Mouse (Mus musculus) limb, embryonic 14.5 days (tissue): ENCODE results near the gene Atp8b4. TPM values are rescaled to one million over a fixed set of nuclear protein-coding genes. Genes with fewer than 3 reads are reported as not detected.

Source experiments
- ATAC-seq: fragments of 200-750 bp; cut with Nextera tagmentation; 2 replicates; pipeline ENCODE4 v1.8.0; 2017; ENCODE audit warnings: low read depth, moderate number of reproducible peaks, moderate TSS enrichment; ENCODE audit not compliant: low FRiP score
- DNase-seq: peaks from one replicate; pipeline ENCODE4 v3.0.0-alpha.2; 2015; ENCODE audit warnings: low spot score
- H3K27ac ChIP-seq: fragments of 300-500 bp; sonication (generic); replicated peaks from 2 replicates; pipeline ENCODE4 v1.5.1; 2014; ENCODE audit warnings: low read depth, mild to moderate bottlenecking, low read length, moderate library complexity, mixed read lengths
- H3K27me3 ChIP-seq: fragments of 300-500 bp; sonication (generic); 2 replicates; pipeline ENCODE4 v1.6.1; 2014; ENCODE audit warnings: low read length, mixed read lengths; ENCODE audit not compliant: control insufficient read depth, insufficient read depth
- H3K36me3 ChIP-seq: fragments of 300-500 bp; sonication (generic); 2 replicates; pipeline ENCODE4 v1.6.1; 2014; ENCODE audit warnings: mild to moderate bottlenecking, low read length, moderate library complexity, mixed read lengths; ENCODE audit not compliant: control insufficient read depth, insufficient read depth
- H3K4me1 ChIP-seq: fragments of 300-500 bp; sonication (generic); 2 replicates; pipeline ENCODE4 v1.6.1; 2014; ENCODE audit warnings: antibody characterized with exemption, low read length, mixed read lengths; ENCODE audit not compliant: control insufficient read depth, insufficient read depth
- H3K4me2 ChIP-seq: fragments of 300-500 bp; sonication (generic); replicated peaks from 2 replicates; pipeline ENCODE4 v1.6.1; 2014; ENCODE audit warnings: low read depth, mild to moderate bottlenecking, low read length, moderate library complexity; ENCODE audit not compliant: severe bottlenecking
- H3K4me3 ChIP-seq: fragments of 300-500 bp; sonication (generic); replicated peaks from 2 replicates; pipeline ENCODE4 v1.5.1; 2014; ENCODE audit warnings: low read length
- H3K9ac ChIP-seq: fragments of 300-500 bp; sonication (generic); 2 replicates; pipeline ENCODE4 v1.6.1; 2014; ENCODE audit warnings: mild to moderate bottlenecking, low read depth, low read length, moderate library complexity; ENCODE audit not compliant: severe bottlenecking
- H3K9me3 ChIP-seq: fragments of 300-500 bp; sonication (generic); 2 replicates; pipeline ENCODE4 v1.6.1; 2016; ENCODE audit warnings: low read length; ENCODE audit not compliant: control insufficient read depth
- POLR2A ChIP-seq: fragments of 200-500 bp; IDR thresholded peaks from 2 replicates; pipeline ENCODE4 v1.8.0; 2012; ENCODE audit warnings: inconsistent platforms, mild to moderate bottlenecking, moderate library complexity, borderline replicate concordance; ENCODE audit not compliant: insufficient read depth, insufficient read length; ENCODE audit errors: extremely low read depth
- WGBS: fragments of 180-500 bp; shearing (Covaris S2); extraction: QIAGEN DNeasy Blood & Tissue Kit; methylation state at CpG from one replicate; pipeline ENCODE4 v1.1.7; 2014; 5-methylcytosine and 5-hydroxymethylcytosine counted together
- polyA plus RNA-seq, 2 experiments: library from polyadenylated mRNA; depleted of rRNA in 1 of 2; stranded (reverse) in 1 of 2; unstranded in 1 of 2; fragments of >200 nt; fragmentation: Nextera tagmentation in 1 of 2; extraction: Ambion mirVana in 1 of 2; gene quantifications; 2 replicates each; pipeline versions ENCODE4 v1.2.1 to v1.2.3; 2012 to 2014

Gene Atp8b4
- polyA plus RNA-seq, 2 experiments: 0.36 to 0.40 TPM

GRCm38 (mm10) chr2:126339516-126339915, 161.0 kb downstream of the Atp8b4 start:
- Histone ChIP-seq H3K9ac (no peak overlapping the region), H3K4me3 (no peak overlapping the region), H3K27me3 (no peaks in the 10 kb centered on the region), H3K4me1 (no peaks in the 10 kb centered on the region), H3K36me3 (no peaks in the 10 kb centered on the region), H3K4me2 (no peak overlapping the region), H3K9me3 (no peaks in the 10 kb centered on the region), H3K27ac (no peak overlapping the region)
- DNase-seq (no peak), ATAC-seq (no peak)
- WGBS: 74% methylated on average over 8 of the region's 8 CpGs
- TF ChIP-seq POLR2A: no peak

DNA sequence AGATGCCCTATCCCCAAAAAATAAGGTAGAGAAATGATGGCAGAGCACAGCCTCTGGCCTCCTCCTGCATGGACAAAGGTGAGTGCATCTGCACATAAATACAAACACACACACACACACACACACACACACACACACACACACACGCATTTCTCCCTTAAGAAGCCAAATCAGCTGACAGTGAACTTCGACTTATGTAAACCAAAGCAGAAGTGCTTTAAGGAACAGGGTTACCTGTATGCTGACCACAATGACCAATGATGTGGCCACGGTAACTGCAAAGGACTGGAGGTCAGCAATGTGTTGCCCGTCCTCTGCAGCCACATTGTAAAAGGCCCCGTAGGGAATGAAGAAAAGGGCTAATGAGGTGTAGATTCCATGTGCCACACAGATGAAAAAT, 163.3 kb downstream of the Atp8b4 start:
- Histone ChIP-seq H3K36me3 (no peaks in the 10 kb centered on the region), H3K4me3 (no peak overlapping the region), H3K27me3 (no peaks in the 10 kb centered on the region), H3K9ac (no peak overlapping the region), H3K4me1 (no peaks in the 10 kb centered on the region), H3K4me2 (no peak overlapping the region), H3K27ac (no peak overlapping the region), H3K9me3 (no peaks in the 10 kb centered on the region)
- DNase-seq (no peak), ATAC-seq (no peak)
- 63% methylated on average over 5 of the region's 5 CpGs for WGBS
- TF ChIP-seq POLR2A: no peak

- H3K4me1 ChIP-seq: no peaks in the 10 kb centered on the region
- H3K36me3 ChIP-seq: no peaks in the 10 kb centered on the region
- no peak overlapping the region for H3K27ac ChIP-seq
- no peak overlapping the region for H3K4me3 ChIP-seq
- no peak for DNase-seq
- no peak overlapping the region for H3K9ac ChIP-seq
- ATAC-seq: no peak
- no peaks in the 10 kb centered on the region for H3K27me3 ChIP-seq
- H3K4me2 ChIP-seq: no peak overlapping the region
- no peak for TF ChIP-seq POLR2A
- 90% methylated on average over 3 of the region's 3 CpGs for WGBS
- H3K9me3 ChIP-seq: no peaks in the 10 kb centered on the region
Observed at GRCm38 (mm10) chr2:126331794-126332193, 168.7 kb downstream of the Atp8b4 start.

DNA sequence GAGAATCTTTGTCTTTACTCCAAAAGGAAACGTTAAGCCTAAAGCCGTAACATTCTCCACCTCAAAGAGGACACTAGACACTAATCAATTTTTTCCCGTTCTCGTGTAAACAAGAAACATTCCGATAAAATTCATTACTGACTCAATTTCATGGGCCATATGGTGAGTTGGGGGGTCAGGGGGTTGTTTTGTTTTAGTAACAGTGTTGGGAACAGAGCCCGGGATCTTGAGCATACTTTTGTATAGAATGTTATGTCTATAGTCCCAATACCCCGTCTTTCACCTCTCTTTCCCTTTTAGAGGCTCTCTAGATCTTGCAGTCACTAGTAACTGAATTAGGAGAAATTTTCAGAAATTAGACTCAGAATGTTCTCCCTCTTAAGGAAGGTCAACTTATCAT, 177.3 kb downstream of the Atp8b4 start:
- H3K9me3 ChIP-seq: no peaks in the 10 kb centered on the region
- H3K9ac ChIP-seq: no peak overlapping the region
- H3K4me3 ChIP-seq: no peak overlapping the region
- TF ChIP-seq POLR2A: no peak
- WGBS: 75% methylated on average over 7 of the region's 7 CpGs
- no peaks in the 10 kb centered on the region for H3K27me3 ChIP-seq
- no peak overlapping the region for H3K4me2 ChIP-seq
- ATAC-seq (no peak), DNase-seq (no peak)
- no peaks in the 10 kb centered on the region for H3K36me3 ChIP-seq
- H3K4me1 ChIP-seq: no peaks in the 10 kb centered on the region
- 0 out of 2 replicates have a peak overlapping the region, but pooled peaks have one; percentile 11 for H3K27ac ChIP-seq

DNA sequence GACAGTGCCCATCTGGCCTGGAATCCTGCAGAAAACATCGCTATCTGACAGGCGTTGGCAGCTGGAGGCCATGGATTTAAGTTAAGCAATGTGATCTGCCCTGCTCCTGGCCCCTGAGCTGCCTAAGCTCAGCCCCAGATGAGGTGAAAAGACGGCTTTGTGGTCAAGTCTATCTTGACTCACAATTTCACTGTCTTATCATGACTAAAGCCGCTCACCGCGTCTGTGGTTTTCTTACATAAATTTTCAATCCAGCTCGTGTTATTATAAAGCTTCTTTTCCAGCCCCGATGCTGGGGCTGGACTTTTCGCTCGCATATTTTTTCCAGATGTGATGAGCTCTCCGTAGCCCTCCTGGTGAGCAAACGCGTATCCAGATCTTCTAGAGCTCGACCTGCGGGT, 177.8 kb downstream of the Atp8b4 start:
- Histone ChIP-seq H3K36me3 (no peaks in the 10 kb centered on the region), H3K9me3 (no peaks in the 10 kb centered on the region), H3K4me2 (no peak overlapping the region), H3K4me3 (no peak overlapping the region), H3K9ac (no peak overlapping the region), H3K27me3 (no peaks in the 10 kb centered on the region), H3K4me1 (no peaks in the 10 kb centered on the region), H3K27ac (0 out of 2 replicates have a peak overlapping the region, but pooled peaks have one; percentile 11)
- no peak for TF ChIP-seq POLR2A
- DNase-seq (peak; percentile 64), ATAC-seq (peak; percentile 83)
- 67% methylated on average over 15 of the region's 15 CpGs for WGBS

DNA sequence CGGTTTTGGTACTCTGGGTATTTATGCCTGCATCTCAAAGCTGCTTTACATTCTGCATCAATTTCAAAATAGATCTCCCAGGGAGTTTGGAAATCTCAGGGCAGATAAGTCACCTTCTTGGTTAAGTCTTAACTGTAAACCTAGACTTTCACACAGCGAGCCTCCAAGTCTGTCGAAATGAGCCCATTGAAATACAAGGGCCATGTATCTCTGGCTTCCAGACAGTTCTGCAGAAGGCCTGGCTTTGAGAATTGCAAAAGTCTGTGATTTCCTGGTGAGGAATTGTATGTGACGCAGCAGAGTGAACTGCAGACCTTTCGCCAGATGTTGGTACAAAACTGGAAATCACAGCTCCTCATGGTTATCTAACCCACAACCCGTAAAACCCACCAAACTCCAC, 182.4 kb downstream of the Atp8b4 start:
- ATAC-seq (no peak), DNase-seq (no peak)
- 70% methylated on average over 6 of the region's 6 CpGs for WGBS
- Histone ChIP-seq H3K36me3 (no peaks in the 10 kb centered on the region), H3K27me3 (no peaks in the 10 kb centered on the region), H3K4me2 (no peak overlapping the region), H3K9me3 (no peaks in the 10 kb centered on the region), H3K4me1 (no peaks in the 10 kb centered on the region), H3K27ac (no peak overlapping the region), H3K9ac (no peak overlapping the region), H3K4me3 (no peak overlapping the region)
- no peak for TF ChIP-seq POLR2A
